Mouse (Mus musculus) stomach, embryonic 15.5 days (tissue): ENCODE measurements at regions not wholly inside any gene's neighbourhood (a gene's known extent, or its start where the extent isn't known, plus 50 kb on each side); places are given as distances from the start of the nearest gene placed in this dataset.
"Not testable (repeated sequence)": the region's sequence is repeated elsewhere in the genome, so short reads cannot be mapped to it uniquely, and the experiment has no call there.

Experiments used
- ATAC-seq: fragments of 200-750 bp; cut with Nextera tagmentation; 2 replicates; pipeline ENCODE4 v1.8.0; 2017; ENCODE audit warnings: low read depth, moderate number of reproducible peaks, moderate TSS enrichment; ENCODE audit not compliant: insufficient read depth, low FRiP score
- H3K27ac ChIP-seq: fragments of 300-500 bp; sonication (generic); 2 replicates; pipeline ENCODE4 v1.5.1; 2015; ENCODE audit warnings: mild to moderate bottlenecking, inconsistent platforms
- H3K27me3 ChIP-seq: fragments of 300-500 bp; sonication (generic); replicated peaks from 2 replicates; pipeline ENCODE4 v1.6.1; 2015; ENCODE audit warnings: inconsistent platforms
- H3K36me3 ChIP-seq: fragments of 300-500 bp; sonication (generic); 2 replicates; pipeline ENCODE4 v1.6.1; 2015; ENCODE audit warnings: inconsistent platforms
- H3K4me1 ChIP-seq: fragments of 300-500 bp; sonication (generic); 2 replicates; pipeline ENCODE4 v1.6.1; 2015; ENCODE audit warnings: inconsistent platforms
- H3K4me2 ChIP-seq: fragments of 300-500 bp; sonication (generic); 2 replicates; pipeline ENCODE4 v1.6.1; 2015; ENCODE audit warnings: mild to moderate bottlenecking, inconsistent platforms
- H3K4me3 ChIP-seq: fragments of 300-500 bp; sonication (generic); replicated peaks from 2 replicates; pipeline ENCODE4 v1.5.1; 2015; ENCODE audit warnings: inconsistent platforms
- H3K9ac ChIP-seq: fragments of 300-500 bp; sonication (generic); 2 replicates; pipeline ENCODE4 v1.6.1; 2015; ENCODE audit warnings: inconsistent platforms
- H3K9me3 ChIP-seq: fragments of 300-500 bp; sonication (generic); 2 replicates; pipeline ENCODE4 v1.6.1; 2016; ENCODE audit warnings: inconsistent platforms
- WGBS: fragments of 180-500 bp; shearing (Covaris S2); methylation state at CpG from one replicate; pipeline ENCODE4 v1.1.7; 2015; 5-methylcytosine and 5-hydroxymethylcytosine counted together

- H3K27me3 ChIP-seq = no peaks in the 10 kb centered on the region
- H3K27ac ChIP-seq = no peak overlapping the region
- ATAC-seq = no peak
- H3K4me3 ChIP-seq = no peak overlapping the region
- H3K9me3 ChIP-seq = no peaks in the 10 kb centered on the region
- no peak overlapping the region for H3K4me2 ChIP-seq
- H3K9ac ChIP-seq = no peak overlapping the region
- no peaks in the 10 kb centered on the region for H3K4me1 ChIP-seq
- no peaks in the 10 kb centered on the region for H3K36me3 ChIP-seq
These were observed 603.5 kb upstream of the Gje1 start for GRCm38 (mm10) chr10:15321480-15321879.

- H3K4me3 ChIP-seq = no peak overlapping the region
- H3K27me3 ChIP-seq = no peaks in the 10 kb centered on the region
- 68% methylated on average over 2 of the region's 2 CpGs for WGBS
These were observed 599.1 kb upstream of the Gje1 start for GRCm38 (mm10) chr10:15317017-15317607.

GRCm38 (mm10) chr10:15310650-15311049 is 592.6 kb upstream of the Gje1 start:
- Histone ChIP-seq H3K9me3 (no peaks in the 10 kb centered on the region), H3K4me1 (no peaks in the 10 kb centered on the region), H3K27me3 (no peaks in the 10 kb centered on the region), H3K36me3 (no peaks in the 10 kb centered on the region), H3K4me3 (no peak overlapping the region), H3K27ac (no peak overlapping the region), H3K4me2 (no peak overlapping the region), H3K9ac (no peak overlapping the region)
- ATAC-seq = no peak
- 74% methylated on average over 2 of the region's 2 CpGs for WGBS

More at GRCm38 (mm10) chr10:15317017-15317607, 599.1 kb upstream of the Gje1 start:
- Histone ChIP-seq H3K4me1 (no peaks in the 10 kb centered on the region), H3K9me3 (no peaks in the 10 kb centered on the region), H3K9ac (no peak overlapping the region), H3K4me2 (no peak overlapping the region), H3K27ac (no peak overlapping the region), H3K36me3 (no peaks in the 10 kb centered on the region)
- no peak for ATAC-seq

GRCm38 (mm10) chr10:15305811-15306473 is 587.9 kb upstream of the Gje1 start:
- Histone ChIP-seq H3K9me3 (no peaks in the 10 kb centered on the region), H3K9ac (no peak overlapping the region), H3K27ac (no peak overlapping the region), H3K4me3 (no peak overlapping the region), H3K27me3 (no peaks in the 10 kb centered on the region), H3K36me3 (no peaks in the 10 kb centered on the region), H3K4me1 (no peaks in the 10 kb centered on the region), H3K4me2 (no peak overlapping the region)
- 61% methylated on average over 3 of the region's 3 CpGs for WGBS
- ATAC-seq = no peak

GRCm38 (mm10) chr10:15300199-15301085 is 582.4 kb upstream of the Gje1 start:
- Histone ChIP-seq H3K4me2 (peak overlapping the region; percentile 38; the same call in 1 of the 2 replicates), H3K27me3 (no peaks in the 10 kb centered on the region), H3K4me3 (no peak overlapping the region), H3K27ac (no peak overlapping the region), H3K9ac (no peak overlapping the region), H3K4me1 (no peaks in the 10 kb centered on the region), H3K9me3 (no peaks in the 10 kb centered on the region), H3K36me3 (no peaks in the 10 kb centered on the region)
- 45% methylated on average over 8 of the region's 8 CpGs for WGBS
- ATAC-seq = peak; percentile 70; the same call in 1 of the 2 replicates

- WGBS = 42% methylated on average over 11 of the region's 11 CpGs
- H3K9me3 ChIP-seq = no peaks in the 10 kb centered on the region
- no peak overlapping the region for H3K4me2 ChIP-seq
- H3K36me3 ChIP-seq = no peaks in the 10 kb centered on the region
- no peaks in the 10 kb centered on the region for H3K27me3 ChIP-seq
- H3K4me1 ChIP-seq = no peaks in the 10 kb centered on the region
- no peak for ATAC-seq
- H3K4me3 ChIP-seq = no peak overlapping the region
- H3K9ac ChIP-seq = no peak overlapping the region
- no peak overlapping the region for H3K27ac ChIP-seq
These were observed 581.6 kb upstream of the Gje1 start for GRCm38 (mm10) chr10:15299331-15300198.

- Histone ChIP-seq H3K36me3 (no peaks in the 10 kb centered on the region), H3K27ac (no peak overlapping the region), H3K4me3 (no peak overlapping the region), H3K9ac (no peak overlapping the region), H3K9me3 (no peaks in the 10 kb centered on the region), H3K27me3 (no peaks in the 10 kb centered on the region), H3K4me1 (no peaks in the 10 kb centered on the region), H3K4me2 (no peak overlapping the region)
- no peak for ATAC-seq
- 90% methylated on average over 2 of the region's 2 CpGs for WGBS
These were observed 579.2 kb upstream of the Gje1 start for GRCm38 (mm10) chr10:15297257-15297656.

- ATAC-seq = no peak
- H3K9me3 ChIP-seq = no peaks in the 10 kb centered on the region
- H3K27me3 ChIP-seq = no peaks in the 10 kb centered on the region
- no peaks in the 10 kb centered on the region for H3K4me1 ChIP-seq
- 74% methylated on average over 1 of the region's 1 CpGs for whole genome bisulfite sequencing
- no peak overlapping the region for H3K9ac ChIP-seq
- H3K4me3 ChIP-seq = no peak overlapping the region
- no peak overlapping the region for H3K27ac ChIP-seq
- H3K36me3 ChIP-seq = no peaks in the 10 kb centered on the region
- H3K4me2 ChIP-seq = no peak overlapping the region
These were observed 576.1 kb upstream of the Gje1 start for GRCm38 (mm10) chr10:15294125-15294524.

- H3K27me3 ChIP-seq, H3K36me3 ChIP-seq, H3K9me3 ChIP-seq, H3K4me1 ChIP-seq, ATAC-seq, H3K27ac ChIP-seq, H3K4me2 ChIP-seq, H3K4me3 ChIP-seq, H3K9ac ChIP-seq: not testable (repeated sequence)
- 75% methylated on average over 1 of the region's 1 CpGs for WGBS
These were observed 545.3 kb upstream of the Gje1 start for GRCm38 (mm10) chr10:15263337-15263736.

- whole genome bisulfite sequencing = 67% methylated on average over 7 of the region's 7 CpGs
- not testable (repeated sequence) for H3K4me1 ChIP-seq
These were observed 544.3 kb upstream of the Gje1 start for GRCm38 (mm10) chr10:15262282-15262681.

GRCm38 (mm10) chr10:15249402-15250086 is 531.5 kb upstream of the Gje1 start:
- Histone ChIP-seq H3K9ac (no peak overlapping the region), H3K27me3 (no peaks in the 10 kb centered on the region), H3K4me2 (no peak overlapping the region), H3K36me3 (no peaks in the 10 kb centered on the region), H3K4me3 (no peak overlapping the region), H3K27ac (no peak overlapping the region), H3K4me1 (no peaks in the 10 kb centered on the region), H3K9me3 (no peaks in the 10 kb centered on the region)
- 87% methylated on average over 2 of the region's 2 CpGs for WGBS
- no peak for ATAC-seq

More at GRCm38 (mm10) chr10:15262282-15262681, 544.3 kb upstream of the Gje1 start:
- not testable (repeated sequence) for H3K4me3 ChIP-seq, H3K4me2 ChIP-seq, H3K36me3 ChIP-seq, H3K9me3 ChIP-seq, H3K9ac ChIP-seq, H3K27ac ChIP-seq, ATAC-seq, H3K27me3 ChIP-seq
